Mouse (Mus musculus): ENCODE data around the gene Rpl35. TPM values are rescaled to one million over a fixed set of nuclear protein-coding genes. Genes with fewer than 3 reads are reported as not detected.
A peak's percentile ranks its signal among the peaks of the same experiment; 100 is the strongest.
"Not testable (repeated sequence)": the region's sequence is repeated elsewhere in the genome, so short reads cannot be mapped to it uniquely, and the experiment has no call there.

Rpl35 gene
- total RNA-seq (2021) = 100 to 1,000 TPM; 216 to 254 TPM
- long read RNA-seq, experiment 1, transcript Rpl35-201 (4 exons, 946 nt) = major isoform, 1,307 of 1,323 reads
- long read RNA-seq, experiment 1, transcript Rpl35-203 (3 exons, 541 nt) = minor isoform, 6 of 1,323 reads
- long read RNA-seq, experiment 1, partial matches to known transcripts = 0 of 1,323 reads
- long read RNA-seq, experiment 1, other reads (novel, unspliced or antisense) = 10 of 1,323 reads
- long read RNA-seq, experiment 2, transcript Rpl35-203 (3 exons, 541 nt) = minor isoform, 9 of 1,611 reads
- long read RNA-seq, experiment 2, transcript Rpl35-201 (4 exons, 946 nt) = major isoform, 1,590 of 1,611 reads
- long read RNA-seq, experiment 2, partial matches to known transcripts = 10 of 1,611 reads
- long read RNA-seq, experiment 2, other reads (novel, unspliced or antisense) = 2 of 1,611 reads

- intact Hi-C loops (cut with DNase I) = no loop called here
Measured at GRCm38 (mm10) chr2:39005574-39006079, at the start of gene Rpl35. Gene Rpl35 (minus strand): TSS chr2:39005624.

GRCm38 (mm10) chr2:39048515-39048914 lies 43.1 kb upstream of the Rpl35 start:
- DNase-seq = no peak
- intact Hi-C loops (cut with DNase I) = no loop called here

More at GRCm38 (mm10) chr2:39005574-39006079, at the start of gene Rpl35:
- DNase-seq = no peak

GRCm38 (mm10) chr2:39040215-39040614 lies 34.8 kb upstream of the Rpl35 start:
- intact Hi-C loops (cut with DNase I) = no loop called here
- DNase-seq = no peak

GRCm38 (mm10) chr2:39031611-39032010 lies 26.2 kb upstream of the Rpl35 start:
- DNase-seq = no peak
- intact Hi-C loops (cut with DNase I) = no loop called here

- DNase-seq = no peak
- intact Hi-C loops (cut with DNase I) = no loop called here
Measured at GRCm38 (mm10) chr2:39020004-39020403, 14.6 kb upstream of the Rpl35 start.

GRCm38 (mm10) chr2:39016581-39016980 lies 11.2 kb upstream of the Rpl35 start:
- no peak for DNase-seq
- intact Hi-C loops (cut with DNase I) = no loop called here

GRCm38 (mm10) chr2:39012768-39013279 lies 7.4 kb upstream of the Rpl35 start:
- DNase-seq = no peak
- intact Hi-C loops (cut with DNase I) = no loop called here

- intact Hi-C loops (cut with DNase I) = no loop called here
- no peak for DNase-seq
Measured at GRCm38 (mm10) chr2:39011971-39012370, 6.5 kb upstream of the Rpl35 start.

- intact Hi-C loops (cut with DNase I) = no loop called here
- DNase-seq = no peak
Measured at GRCm38 (mm10) chr2:39011264-39011663, 5.8 kb upstream of the Rpl35 start.

GRCm38 (mm10) chr2:39010144-39010543 lies 4.7 kb upstream of the Rpl35 start:
- DNase-seq; intact Hi-C loops (cut with DNase I): not testable (repeated sequence)

GRCm38 (mm10) chr2:39008954-39009365 lies 3.5 kb upstream of the Rpl35 start:
- intact Hi-C loops (cut with DNase I) = no loop called here
- DNase-seq = no peak

- DNase-seq = no peak
- intact Hi-C loops (cut with DNase I) = no loop called here
Measured at GRCm38 (mm10) chr2:39008350-39008851, 3.0 kb upstream of the Rpl35 start.

- intact Hi-C loops (cut with DNase I) = no loop called here
- DNase-seq = peak; percentile 88 to 91
Measured at GRCm38 (mm10) chr2:39007865-39008264, 2.4 kb upstream of the Rpl35 start.

- no peak for DNase-seq
- intact Hi-C loops (cut with DNase I) = no loop called here
Measured at GRCm38 (mm10) chr2:39006149-39006730, 816 bp upstream of the Rpl35 start.

- DNase-seq = peak; percentile 81 to 88
- intact Hi-C loops (cut with DNase I) = no loop called here
Measured at GRCm38 (mm10) chr2:39004880-39005435, 466 bp downstream of the Rpl35 start, which contains the start of gene Arpc5l. Gene Arpc5l (plus strand): TSS chr2:39005348.

GRCm38 (mm10) chr2:39004372-39004771 lies 1.1 kb downstream of the Rpl35 start:
- intact Hi-C loops (cut with DNase I) = no loop called here
- DNase-seq = no peak

- intact Hi-C loops (cut with DNase I) = no loop called here
- DNase-seq = no peak
Measured at GRCm38 (mm10) chr2:39003512-39003911, 1.9 kb downstream of the Rpl35 start.

- DNase-seq = no peak
- intact Hi-C loops (cut with DNase I) = no loop called here
Measured at GRCm38 (mm10) chr2:39003106-39003505, 2.3 kb downstream of the Rpl35 start.

- intact Hi-C loops (cut with DNase I) = no loop called here
Measured at GRCm38 (mm10) chr2:39001866-39002265, 3.6 kb downstream of the Rpl35 start.

GRCm38 (mm10) chr2:39000587-39000919 lies 4.9 kb downstream of the Rpl35 start:
- DNase-seq = no peak
- intact Hi-C loops (cut with DNase I) = no loop called here

More at GRCm38 (mm10) chr2:39001866-39002265, 3.6 kb downstream of the Rpl35 start:
- DNase-seq = no peak
